Mouse (Mus musculus): ENCODE measurements around the gene Wdr82. TPM values are rescaled to one million over a fixed set of nuclear protein-coding genes. Genes with fewer than 3 reads are reported as not detected.

Wdr82 gene
- 27.7 and 29.6 TPM in 2 replicates for polyA plus RNA-seq (2015; fragmentation: Nextera tagmentation; extraction: Ambion mirVana)

DNA sequence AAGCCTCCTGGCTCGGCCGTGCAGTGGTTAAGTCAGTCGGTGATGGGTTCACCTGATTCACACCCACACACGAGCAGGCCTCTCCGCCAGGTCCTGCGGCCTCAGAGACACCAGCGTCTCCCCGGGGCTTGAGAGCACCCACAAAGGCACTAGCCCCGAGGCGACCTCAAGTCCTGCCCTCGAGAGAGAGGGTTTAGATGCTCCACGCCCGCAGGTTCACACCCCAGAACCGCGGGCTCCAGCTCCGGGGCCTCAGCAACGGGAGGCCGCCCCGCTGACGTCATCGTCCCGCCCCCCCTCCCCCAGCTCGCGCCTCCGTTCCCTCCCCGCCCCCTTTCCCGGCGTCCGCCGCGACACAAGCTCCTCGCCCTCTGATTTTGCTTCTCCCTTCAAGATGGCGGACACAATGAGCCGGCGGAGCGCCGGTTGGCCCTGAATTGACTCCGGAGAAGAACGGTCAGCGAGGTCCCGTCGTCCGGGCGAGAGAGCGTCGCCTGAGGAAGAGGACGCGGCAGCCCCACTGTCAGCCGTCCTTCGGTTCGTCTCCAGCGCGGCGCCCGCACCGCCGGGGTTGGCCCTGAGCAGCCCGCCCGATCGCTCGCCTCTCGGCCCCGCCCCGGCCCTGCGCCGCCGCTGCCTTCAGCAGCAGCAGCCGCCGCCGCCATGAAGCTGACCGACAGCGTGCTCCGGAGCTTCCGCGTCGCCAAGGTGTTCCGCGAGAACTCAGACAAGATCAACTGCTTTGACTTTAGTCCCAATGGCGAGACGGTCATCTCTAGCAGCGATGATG, at the start of gene Wdr82:
Gene Wdr82 (plus strand): TSS at position 373 of the 790 bp plus-strand sequence.
- H3K27ac ChIP-seq (replicated peaks): peak within 1 kb of the TSS; percentile 99
- no peaks in the 10 kb centered on the region for H3K9me3 ChIP-seq
- H3K4me3 ChIP-seq: peak within 1 kb of the TSS; percentile 74
- peaks cover 47% of the 10 kb centered on the region for H3K4me1 ChIP-seq (replicated peaks)
- H3K36me3 ChIP-seq: no peaks in the 10 kb centered on the region
- peak within 1 kb of the TSS; percentile 92 for H3K9ac ChIP-seq
- H3K4me2 ChIP-seq: peak within 1 kb of the TSS; percentile 94
- H3K27me3 ChIP-seq: no peaks in the 10 kb centered on the region
- ATAC-seq (ENCODE audit: low read depth): peak; percentile 90
- under 1% methylated on average over 81 of the region's 81 CpGs for WGBS

DNA sequence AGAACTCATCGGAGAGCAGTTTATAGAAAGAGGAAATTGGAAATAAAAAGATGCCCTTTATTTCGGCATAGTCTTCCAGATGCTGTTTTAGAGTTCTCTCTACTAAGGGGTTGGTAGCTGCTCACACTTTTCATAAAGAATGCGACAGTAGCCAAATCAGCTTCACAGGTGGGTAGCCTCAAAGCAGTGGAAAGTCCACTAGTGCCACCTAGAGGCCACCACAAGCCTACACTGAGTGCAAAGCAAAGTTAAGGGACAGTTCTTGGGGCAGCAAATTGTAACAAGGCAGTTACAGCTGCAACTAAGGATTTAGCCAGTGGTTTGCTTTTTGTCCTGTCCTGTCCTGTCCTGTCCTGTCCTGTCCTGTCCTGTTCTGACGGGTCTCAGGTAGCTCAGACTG, 47.1 kb upstream of the Wdr82 start:
- Histone ChIP-seq H3K27me3 (no peaks in the 10 kb centered on the region), H3K4me3 (no peak overlapping the region), H3K4me1 (replicated peaks) (peaks cover 25% of the 10 kb centered on the region), H3K9me3 (0 out of 2 replicates have a peak, but pooled peaks cover 4% of the 10 kb centered on the region), H3K4me2 (no peak overlapping the region), H3K9ac (no peak overlapping the region), H3K27ac (replicated peaks) (no peak overlapping the region), H3K36me3 (no peaks in the 10 kb centered on the region)
- ATAC-seq (ENCODE audit: low read depth): no peak
- WGBS: 49% methylated on average over 4 of the region's 4 CpGs

DNA sequence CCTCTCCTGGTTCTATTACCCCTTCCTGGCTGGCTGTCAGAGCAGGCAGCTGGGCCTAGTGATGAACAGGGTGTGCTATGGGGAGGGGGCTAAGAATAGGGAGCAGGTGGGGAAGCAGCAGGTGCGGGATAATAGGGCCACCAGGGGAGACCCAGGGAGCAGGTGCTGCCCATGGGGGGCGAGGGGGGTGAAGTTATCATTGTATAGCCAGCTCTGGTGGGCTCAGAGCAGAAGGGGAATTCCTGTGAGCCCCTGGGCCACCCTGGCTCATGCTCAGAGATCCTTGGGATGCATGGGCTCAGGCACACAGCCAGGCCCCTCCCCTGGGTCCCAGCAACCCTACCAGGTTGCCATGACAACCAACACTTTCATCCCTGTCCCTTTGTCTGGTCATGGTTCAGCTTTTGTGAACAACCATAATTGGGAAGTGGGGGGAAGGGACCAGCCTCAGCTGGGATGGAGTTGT, 43.9 kb upstream of the Wdr82 start:
- no peaks in the 10 kb centered on the region for H3K36me3 ChIP-seq
- H3K4me3 ChIP-seq: no peak overlapping the region
- H3K4me1 ChIP-seq (replicated peaks): peaks cover 25% of the 10 kb centered on the region
- WGBS: 0% methylated on average over 2 of the region's 2 CpGs
- no peaks in the 10 kb centered on the region for H3K9me3 ChIP-seq
- H3K27ac ChIP-seq (replicated peaks): peak overlapping the region; percentile 80
- no peak overlapping the region for H3K4me2 ChIP-seq
- H3K27me3 ChIP-seq: no peaks in the 10 kb centered on the region
- peak; percentile 94 for ATAC-seq (ENCODE audit: low read depth)
- H3K9ac ChIP-seq: no peak overlapping the region

DNA sequence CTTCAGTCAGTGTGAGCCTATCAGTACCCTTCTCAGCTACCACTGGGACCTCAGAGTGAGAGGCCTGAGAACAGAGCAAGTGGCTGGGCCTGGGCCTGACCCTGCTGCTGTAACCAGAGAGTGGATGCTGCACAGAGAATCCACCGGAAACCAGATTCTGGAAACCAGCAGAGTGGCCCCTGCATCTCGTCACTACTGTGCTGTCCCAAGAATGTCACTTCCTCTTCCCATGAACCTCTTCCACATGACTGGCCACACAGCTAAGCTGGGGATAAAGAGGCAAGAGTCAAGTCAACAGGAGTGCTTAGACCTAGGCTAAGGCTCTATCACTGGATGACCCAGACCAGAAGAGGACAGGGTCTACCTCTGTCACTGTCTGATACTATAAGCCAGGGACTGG, 41.7 kb upstream of the Wdr82 start:
- Histone ChIP-seq H3K27ac (replicated peaks) (no peak overlapping the region), H3K4me3 (no peak overlapping the region), H3K9me3 (no peaks in the 10 kb centered on the region), H3K36me3 (no peaks in the 10 kb centered on the region), H3K4me2 (no peak overlapping the region), H3K9ac (no peak overlapping the region), H3K27me3 (no peaks in the 10 kb centered on the region), H3K4me1 (replicated peaks) (peaks cover 25% of the 10 kb centered on the region)
- 86% methylated on average over 2 of the region's 2 CpGs for WGBS
- no peak for ATAC-seq (ENCODE audit: low read depth)

DNA sequence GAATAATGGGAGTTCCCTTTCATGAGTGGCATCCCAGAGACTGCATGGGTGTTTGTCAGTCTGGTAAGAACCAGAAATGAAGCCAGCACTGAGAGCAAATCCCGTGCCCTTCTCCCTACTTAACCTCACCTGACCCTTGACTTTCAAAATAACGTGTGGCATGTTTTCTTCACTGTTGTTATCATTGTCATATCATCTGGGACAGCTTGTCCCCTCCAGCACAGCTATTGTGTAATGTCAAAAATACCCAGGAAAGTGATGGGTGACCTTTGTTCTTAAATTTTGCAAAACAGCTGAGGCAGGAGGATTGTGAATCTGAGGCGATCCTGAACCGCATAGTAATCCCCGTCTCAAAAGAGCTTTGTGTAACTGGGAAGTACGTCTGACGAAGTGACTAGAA, 40.5 kb upstream of the Wdr82 start:
- H3K4me2 ChIP-seq: no peak overlapping the region
- H3K27ac ChIP-seq (replicated peaks): no peak overlapping the region
- no peaks in the 10 kb centered on the region for H3K9me3 ChIP-seq
- WGBS: 88% methylated on average over 7 of the region's 7 CpGs
- ATAC-seq (ENCODE audit: low read depth): no peak
- H3K4me3 ChIP-seq: no peak overlapping the region
- H3K36me3 ChIP-seq: no peaks in the 10 kb centered on the region
- H3K9ac ChIP-seq: no peak overlapping the region
- no peaks in the 10 kb centered on the region for H3K27me3 ChIP-seq
- peaks cover 25% of the 10 kb centered on the region for H3K4me1 ChIP-seq (replicated peaks)

DNA sequence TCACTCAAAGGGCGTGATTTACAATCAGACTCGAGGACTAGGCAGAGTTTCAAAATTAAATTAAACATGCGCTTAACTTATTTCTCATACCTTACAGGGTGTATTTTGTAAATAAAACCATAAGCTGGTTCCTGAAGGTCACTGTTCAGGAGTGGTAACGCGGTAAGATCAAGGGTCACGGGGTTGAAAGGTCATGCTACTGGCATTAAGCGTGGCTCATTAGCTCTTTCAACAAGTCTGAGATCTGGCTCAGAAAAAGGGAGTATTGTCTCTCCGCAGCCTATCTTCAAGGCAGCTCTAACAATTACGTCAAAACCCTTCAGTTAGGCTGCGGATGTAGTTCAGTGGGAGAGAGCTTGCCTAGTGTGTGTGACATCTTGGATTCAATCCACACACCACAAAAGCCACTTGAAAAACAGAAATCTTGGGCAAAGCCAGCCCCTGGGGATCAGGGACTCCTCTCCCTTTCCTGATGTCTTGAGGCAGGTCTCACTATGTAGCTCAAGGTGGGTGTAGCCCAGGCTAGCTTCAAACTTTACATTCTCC, 33.0 kb upstream of the Wdr82 start:
- 38% methylated on average over 10 of the region's 10 CpGs for WGBS
- Histone ChIP-seq H3K4me2 (no peak overlapping the region), H3K9me3 (no peaks in the 10 kb centered on the region), H3K36me3 (no peaks in the 10 kb centered on the region), H3K27me3 (no peaks in the 10 kb centered on the region), H3K9ac (no peak overlapping the region), H3K27ac (replicated peaks) (no peak overlapping the region), H3K4me3 (no peak overlapping the region), H3K4me1 (replicated peaks) (peaks cover 41% of the 10 kb centered on the region)
- ATAC-seq (ENCODE audit: low read depth): no peak

DNA sequence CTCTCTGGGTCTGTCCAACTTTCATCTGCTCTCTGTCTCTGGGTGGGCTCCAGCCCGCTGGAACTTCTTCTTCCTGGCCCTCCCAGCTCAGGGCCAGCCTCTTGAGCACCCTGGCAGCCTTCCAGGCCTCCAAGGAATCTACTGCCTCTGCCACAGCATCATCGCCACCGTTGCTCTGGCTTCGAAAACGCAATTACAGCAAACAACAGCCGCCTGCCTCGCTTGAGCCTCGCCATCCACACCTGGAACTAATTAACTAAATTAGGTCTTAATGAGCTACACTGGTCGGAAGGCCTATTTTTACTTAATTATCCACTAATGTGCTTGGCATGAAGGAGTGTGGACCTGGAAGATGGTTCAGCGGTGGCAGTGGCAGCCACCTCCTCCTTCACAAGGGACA, 31.0 kb upstream of the Wdr82 start:
- WGBS: 26% methylated on average over 10 of the region's 10 CpGs
- H3K27me3 ChIP-seq: no peaks in the 10 kb centered on the region

DNA sequence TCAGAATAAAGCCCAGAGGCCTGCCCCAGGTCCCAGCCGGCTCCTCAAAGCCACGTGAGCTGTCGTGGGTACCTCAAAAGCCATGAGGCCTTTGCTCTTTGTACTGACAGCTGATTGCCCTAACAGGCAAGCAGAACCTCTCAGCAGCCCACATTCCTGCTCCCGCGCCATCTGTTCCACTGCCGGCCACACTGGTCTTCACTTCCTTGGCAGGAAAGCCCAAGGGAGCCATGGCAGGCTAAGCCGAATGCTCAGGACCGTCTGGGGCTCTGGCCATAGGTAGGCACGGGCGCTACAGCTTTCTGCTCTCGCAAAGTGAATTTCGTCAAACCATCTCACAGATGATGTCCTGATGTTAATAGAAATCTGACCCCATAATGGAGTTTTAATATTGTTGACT, 28.8 kb upstream of the Wdr82 start:
- ATAC-seq (ENCODE audit: low read depth): no peak
- WGBS: 51% methylated on average over 12 of the region's 12 CpGs
- H3K27ac ChIP-seq (replicated peaks): peak overlapping the region; percentile 62

More for the DNA sequence above, 31.0 kb upstream of the Wdr82 start:
- peaks cover 58% of the 10 kb centered on the region for H3K4me1 ChIP-seq (replicated peaks)
- no peak overlapping the region for H3K9ac ChIP-seq
- no peak overlapping the region for H3K4me2 ChIP-seq
- H3K9me3 ChIP-seq: no peaks in the 10 kb centered on the region
- H3K27ac ChIP-seq (replicated peaks): peak overlapping the region; percentile 46
- no peak overlapping the region for H3K4me3 ChIP-seq
- no peaks in the 10 kb centered on the region for H3K36me3 ChIP-seq
- ATAC-seq (ENCODE audit: low read depth): peak; percentile 57

DNA sequence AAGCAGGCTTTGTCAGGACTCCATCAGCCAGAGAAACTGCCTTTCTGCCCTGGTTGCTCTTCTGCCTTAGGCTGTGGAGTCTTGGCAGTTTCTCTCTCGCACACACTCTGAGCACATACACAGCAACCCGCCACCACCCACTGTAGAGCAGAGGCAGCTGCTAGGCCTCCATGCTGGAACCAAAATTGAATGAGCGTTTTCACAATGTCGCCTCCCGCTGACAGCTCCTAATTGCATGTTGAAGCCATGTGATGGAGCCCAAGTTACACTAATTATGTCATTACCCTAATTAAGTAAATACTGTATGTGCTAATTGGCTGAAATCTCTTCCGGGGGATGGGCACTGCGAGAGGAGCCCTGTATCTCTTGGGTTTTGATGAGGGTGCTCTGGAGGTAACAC, 26.6 kb upstream of the Wdr82 start:
- Histone ChIP-seq H3K9me3 (no peaks in the 10 kb centered on the region), H3K4me3 (no peak overlapping the region), H3K4me2 (no peak overlapping the region), H3K36me3 (no peaks in the 10 kb centered on the region), H3K9ac (no peak overlapping the region), H3K4me1 (replicated peaks) (peaks cover 64% of the 10 kb centered on the region), H3K27me3 (no peaks in the 10 kb centered on the region), H3K27ac (replicated peaks) (peak overlapping the region; percentile 85)
- 55% methylated on average over 7 of the region's 7 CpGs for WGBS
- ATAC-seq (ENCODE audit: low read depth): no peak

More for the DNA sequence above, 28.8 kb upstream of the Wdr82 start:
- Histone ChIP-seq H3K4me1 (replicated peaks) (peaks cover 62% of the 10 kb centered on the region), H3K9me3 (no peaks in the 10 kb centered on the region), H3K36me3 (no peaks in the 10 kb centered on the region), H3K4me2 (no peak overlapping the region), H3K27me3 (no peaks in the 10 kb centered on the region), H3K4me3 (no peak overlapping the region), H3K9ac (no peak overlapping the region)

DNA sequence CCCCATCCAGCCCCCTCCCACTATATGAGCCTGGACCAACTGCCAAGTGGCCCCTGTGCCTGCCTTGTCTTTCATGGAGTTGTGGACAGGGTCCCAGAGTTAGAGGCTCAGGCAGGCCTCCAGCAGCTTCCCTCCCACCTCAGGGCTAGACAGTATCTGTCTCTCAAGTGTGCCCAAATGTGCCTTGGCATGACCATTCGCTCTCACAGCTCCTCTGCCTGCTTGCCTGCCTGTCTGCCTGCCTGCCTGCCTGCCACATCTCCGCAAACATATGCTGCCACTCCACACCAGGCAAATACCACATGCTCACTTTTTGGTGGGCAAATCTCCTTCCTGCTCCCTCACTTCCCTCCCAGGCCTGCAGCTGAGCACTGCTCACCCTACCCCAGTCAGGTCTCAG, 25.1 kb upstream of the Wdr82 start:
- no peak overlapping the region for H3K4me3 ChIP-seq
- H3K4me1 ChIP-seq (replicated peaks): peaks cover 63% of the 10 kb centered on the region
- H3K4me2 ChIP-seq: no peak overlapping the region
- no peaks in the 10 kb centered on the region for H3K9me3 ChIP-seq
- no peak for ATAC-seq (ENCODE audit: low read depth)
- no peaks in the 10 kb centered on the region for H3K36me3 ChIP-seq
- no peak overlapping the region for H3K9ac ChIP-seq
- H3K27me3 ChIP-seq: no peaks in the 10 kb centered on the region
- 84% methylated on average over 2 of the region's 2 CpGs for WGBS
- H3K27ac ChIP-seq (replicated peaks): no peak overlapping the region; the same call in 1 of the 2 replicates

DNA sequence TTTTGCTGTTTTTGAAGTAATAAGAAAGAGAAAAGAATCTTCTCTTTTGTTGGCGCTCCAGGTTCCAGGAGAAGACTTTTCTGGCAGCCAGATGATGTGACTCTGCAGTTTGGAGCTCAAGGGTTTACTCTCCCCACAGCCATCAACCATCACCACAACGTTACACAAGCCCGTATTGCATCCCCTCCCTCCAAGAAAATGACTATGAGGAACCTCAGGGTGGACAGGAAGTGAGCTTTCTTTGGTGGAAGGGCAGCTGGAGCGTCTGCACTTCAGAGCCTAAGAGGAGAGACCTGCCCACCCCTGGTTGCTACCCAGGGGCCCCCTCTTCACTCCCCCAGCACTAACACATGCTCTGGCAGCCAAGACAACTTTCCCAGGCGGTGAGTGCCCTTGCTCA, 23.4 kb upstream of the Wdr82 start:
- 36% methylated on average over 5 of the region's 5 CpGs for WGBS
- Histone ChIP-seq H3K36me3 (peaks cover 10% of the 10 kb centered on the region), H3K27ac (replicated peaks) (peak overlapping the region; percentile 98), H3K9ac (peak overlapping the region; percentile 98), H3K4me2 (peak overlapping the region; percentile 83), H3K4me3 (peak overlapping the region; percentile 86), H3K9me3 (no peaks in the 10 kb centered on the region), H3K27me3 (no peaks in the 10 kb centered on the region), H3K4me1 (replicated peaks) (peaks cover 59% of the 10 kb centered on the region)
- ATAC-seq (ENCODE audit: low read depth): no peak

DNA sequence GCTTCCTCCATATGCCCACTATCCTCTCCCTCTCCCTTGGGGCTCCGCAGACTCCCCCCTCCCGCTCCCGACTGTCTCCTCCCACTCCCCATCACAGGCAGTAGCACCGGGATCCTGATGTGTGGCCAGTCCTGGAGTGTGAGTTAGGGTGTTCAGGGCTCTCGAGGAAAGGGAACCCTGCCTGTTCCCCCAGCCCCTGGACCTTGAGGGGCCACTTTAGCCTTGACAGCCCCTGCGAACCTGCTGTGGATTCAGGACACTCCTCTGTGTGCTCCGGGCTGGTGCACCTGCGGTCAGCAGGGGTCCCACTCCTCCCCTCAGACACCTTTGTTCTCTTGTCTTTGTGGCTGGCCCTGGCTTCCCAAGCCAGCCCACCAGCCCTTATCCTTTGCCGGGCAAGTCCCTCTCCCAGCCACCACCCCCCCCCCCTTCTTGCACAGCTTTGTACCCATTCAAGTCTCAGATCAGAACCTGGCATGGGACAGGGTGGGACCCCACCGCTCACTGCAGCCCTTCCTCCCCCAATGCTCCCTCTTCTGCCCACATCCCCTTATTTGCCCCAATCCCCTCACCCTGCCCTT, 22.8 kb upstream of the Wdr82 start:
- peak; percentile 61 for ATAC-seq (ENCODE audit: low read depth)
- Histone ChIP-seq H3K4me2 (peak overlapping the region; percentile 83), H3K27me3 (no peaks in the 10 kb centered on the region), H3K36me3 (peaks cover 17% of the 10 kb centered on the region), H3K9me3 (no peaks in the 10 kb centered on the region), H3K9ac (peak overlapping the region; percentile 98), H3K4me3 (peak overlapping the region; percentile 86), H3K4me1 (replicated peaks) (peaks cover 64% of the 10 kb centered on the region), H3K27ac (replicated peaks) (peak overlapping the region; percentile 98)
- WGBS: under 1% methylated on average over 10 of the region's 10 CpGs

Measured in neural tube, embryonic 13.5 days (tissue).